Mouse (Mus musculus): Measurements from ENCODE around the gene Olfr689. TPM values are rescaled to one million over a fixed set of nuclear protein-coding genes. Genes with fewer than 3 reads are reported as not detected.
"Not testable (repeated sequence)": the region's sequence is repeated elsewhere in the genome, so short reads cannot be mapped to it uniquely, and the experiment has no call there.

Olfr689 gene
- polyA plus RNA-seq, 1 experiment from 2014 or later: not detected

DNA sequence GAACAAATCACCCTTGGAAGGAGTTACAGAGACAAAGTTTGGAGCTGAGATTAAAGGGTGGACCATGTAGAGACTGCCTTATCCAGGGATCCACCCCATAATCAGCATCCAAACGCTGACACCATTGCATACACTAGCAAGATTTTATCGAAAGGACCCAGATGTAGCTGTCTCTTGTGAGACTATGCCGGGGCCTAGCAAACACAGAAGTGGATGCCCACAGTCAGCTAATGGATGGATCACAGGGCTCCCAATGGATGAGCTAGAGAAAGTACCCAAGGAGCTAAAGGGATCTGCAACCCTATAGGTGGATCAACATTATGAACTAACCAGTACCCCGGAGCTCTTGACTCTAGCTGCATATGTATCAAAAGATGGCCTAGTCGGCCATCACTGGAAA lies 45.1 kb downstream of the Olfr689 start:
- H3K4me2 ChIP-seq (ENCODE audit: low read length); H3K27me3 ChIP-seq (ENCODE audit: control insufficient read depth, insufficient read depth, low read length); H3K4me3 ChIP-seq (ENCODE audit: control insufficient read depth in 1 of 2, insufficient read depth in 1 of 2, low read depth in 1 of 2, low read length in 2 of 2); H3K9ac ChIP-seq (ENCODE audit: low read length); H3K4me1 ChIP-seq (ENCODE audit: control insufficient read depth in 2 of 2, insufficient read depth in 2 of 2, low read length in 2 of 2); H3K36me3 ChIP-seq (ENCODE audit: control insufficient read depth, insufficient read depth, low read length); H3K27ac ChIP-seq (replicated peaks in 1 of 2; ENCODE audit: control insufficient read depth in 1 of 2, insufficient read depth in 1 of 2, low read depth in 2 of 2, low read length in 2 of 2); H3K9me3 ChIP-seq (ENCODE audit: control insufficient read depth, low read length): not testable (repeated sequence)
- no CpG with 5 or more reads among the region's 5 CpGs for WGBS
- 0 out of 2 replicates have a peak, but pooled peaks have one; percentile 21 for ATAC-seq (ENCODE audit: insufficient number of reproducible peaks, insufficient read depth, low FRiP score, low read depth)

DNA sequence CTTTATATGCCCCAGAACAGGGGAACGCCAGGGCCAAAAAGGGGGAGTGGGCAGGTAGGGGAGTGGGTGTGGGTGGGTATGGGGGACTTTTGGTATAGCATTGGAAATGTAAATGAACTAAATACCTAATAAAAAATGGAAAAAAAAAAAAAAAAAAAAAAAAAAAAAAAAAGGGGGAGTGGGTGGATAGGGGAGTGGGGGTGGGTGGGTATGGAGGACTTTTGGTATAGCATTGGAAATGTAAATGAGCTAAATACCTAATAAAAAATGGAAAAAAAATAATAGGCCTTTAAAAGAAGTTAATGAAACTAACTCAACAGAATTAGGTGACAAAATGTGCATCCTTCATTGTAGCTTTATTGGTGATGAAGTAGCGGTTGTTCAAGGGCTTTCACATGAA lies 45.5 kb downstream of the Olfr689 start:
- not testable (repeated sequence) for H3K9ac ChIP-seq (ENCODE audit: low read length); H3K4me2 ChIP-seq (ENCODE audit: low read length); H3K4me3 ChIP-seq (ENCODE audit: control insufficient read depth in 1 of 2, insufficient read depth in 1 of 2, low read depth in 1 of 2, low read length in 2 of 2); H3K27me3 ChIP-seq (ENCODE audit: control insufficient read depth, insufficient read depth, low read length); H3K27ac ChIP-seq (replicated peaks in 1 of 2; ENCODE audit: control insufficient read depth in 1 of 2, insufficient read depth in 1 of 2, low read depth in 2 of 2, low read length in 2 of 2); H3K4me1 ChIP-seq (ENCODE audit: control insufficient read depth in 2 of 2, insufficient read depth in 2 of 2, low read length in 2 of 2); H3K36me3 ChIP-seq (ENCODE audit: control insufficient read depth, insufficient read depth, low read length); H3K9me3 ChIP-seq (ENCODE audit: control insufficient read depth, low read length)
- WGBS: 92% methylated on average over 1 of the region's 2 CpGs
- ATAC-seq (ENCODE audit: insufficient number of reproducible peaks, insufficient read depth, low FRiP score, low read depth): peak; percentile 81

DNA sequence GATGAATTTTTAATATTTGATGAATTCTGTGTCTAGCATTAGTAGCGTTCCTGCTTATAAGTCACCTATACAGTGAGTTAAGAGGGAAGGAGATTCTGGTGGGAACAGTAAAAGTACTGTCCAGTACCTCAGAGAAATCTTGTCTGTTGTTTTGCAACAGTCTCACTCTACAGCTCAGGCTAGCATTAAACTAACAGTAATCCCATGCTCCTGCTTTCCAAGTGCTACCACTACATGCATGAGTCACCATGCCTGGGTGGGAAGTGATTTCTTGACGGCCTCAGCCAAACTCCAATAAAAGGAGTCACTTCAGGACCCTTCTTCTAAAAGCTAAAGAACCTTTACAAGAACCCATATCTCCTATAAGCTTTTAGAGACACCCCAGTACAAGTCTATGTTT lies 50.7 kb downstream of the Olfr689 start:
- Histone ChIP-seq H3K9ac (ENCODE audit: low read length) (no peak overlapping the region), H3K27me3 (ENCODE audit: control insufficient read depth, insufficient read depth, low read length) (no peaks in the 10 kb centered on the region), H3K9me3 (ENCODE audit: control insufficient read depth, low read length) (no peaks in the 10 kb centered on the region), H3K36me3 (ENCODE audit: control insufficient read depth, insufficient read depth, low read length) (no peaks in the 10 kb centered on the region), H3K4me2 (ENCODE audit: low read length) (no peak overlapping the region), H3K4me1 (ENCODE audit: control insufficient read depth in 2 of 2, insufficient read depth in 2 of 2, low read length in 2 of 2) (no peaks in the 10 kb centered on the region), H3K4me3 (ENCODE audit: control insufficient read depth in 1 of 2, insufficient read depth in 1 of 2, low read depth in 1 of 2, low read length in 2 of 2) (no peak overlapping the region), H3K27ac (replicated peaks in 1 of 2; ENCODE audit: control insufficient read depth in 1 of 2, insufficient read depth in 1 of 2, low read depth in 2 of 2, low read length in 2 of 2) (no peak overlapping the region)
- no peak for ATAC-seq (ENCODE audit: insufficient number of reproducible peaks, insufficient read depth, low FRiP score, low read depth)
- WGBS: 69% methylated on average over 2 of the region's 2 CpGs

DNA sequence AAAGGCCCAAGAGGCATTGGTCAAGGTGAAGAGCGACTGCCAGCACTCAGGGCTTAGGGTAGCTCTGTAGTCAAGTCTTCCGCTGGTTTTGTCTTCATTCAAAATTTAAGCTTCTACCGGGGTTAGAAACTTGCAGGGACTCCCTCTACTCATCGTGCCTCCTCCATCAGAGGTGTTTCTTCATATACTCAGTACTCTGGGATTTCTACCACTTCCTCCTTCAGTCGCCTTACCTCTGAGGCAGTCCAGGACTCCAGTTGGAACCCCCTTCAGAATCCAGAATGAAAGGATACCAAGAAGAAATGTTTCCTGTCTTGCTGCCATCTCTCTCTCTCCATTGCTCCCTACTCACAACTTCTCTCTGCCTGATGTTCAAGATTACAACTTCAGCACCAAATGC lies 56.3 kb downstream of the Olfr689 start:
- no peaks in the 10 kb centered on the region for H3K4me1 ChIP-seq (ENCODE audit: control insufficient read depth in 2 of 2, insufficient read depth in 2 of 2, low read length in 2 of 2)
- no peaks in the 10 kb centered on the region for H3K9me3 ChIP-seq (ENCODE audit: control insufficient read depth, low read length)
- WGBS: 77% methylated on average over 5 of the region's 5 CpGs
- H3K36me3 ChIP-seq (ENCODE audit: control insufficient read depth, insufficient read depth, low read length): peaks cover 6% of the 10 kb centered on the region; the same call in 1 of the 2 replicates
- ATAC-seq (ENCODE audit: insufficient number of reproducible peaks, insufficient read depth, low FRiP score, low read depth): no peak
- H3K4me2 ChIP-seq (ENCODE audit: low read length): no peak overlapping the region
- no peak overlapping the region for H3K4me3 ChIP-seq (ENCODE audit: control insufficient read depth in 1 of 2, insufficient read depth in 1 of 2, low read depth in 1 of 2, low read length in 2 of 2)
- H3K9ac ChIP-seq (ENCODE audit: low read length): no peak overlapping the region
- H3K27ac ChIP-seq (replicated peaks in 1 of 2; ENCODE audit: control insufficient read depth in 1 of 2, insufficient read depth in 1 of 2, low read depth in 2 of 2, low read length in 2 of 2): no peak overlapping the region
- no peaks in the 10 kb centered on the region for H3K27me3 ChIP-seq (ENCODE audit: control insufficient read depth, insufficient read depth, low read length)

DNA sequence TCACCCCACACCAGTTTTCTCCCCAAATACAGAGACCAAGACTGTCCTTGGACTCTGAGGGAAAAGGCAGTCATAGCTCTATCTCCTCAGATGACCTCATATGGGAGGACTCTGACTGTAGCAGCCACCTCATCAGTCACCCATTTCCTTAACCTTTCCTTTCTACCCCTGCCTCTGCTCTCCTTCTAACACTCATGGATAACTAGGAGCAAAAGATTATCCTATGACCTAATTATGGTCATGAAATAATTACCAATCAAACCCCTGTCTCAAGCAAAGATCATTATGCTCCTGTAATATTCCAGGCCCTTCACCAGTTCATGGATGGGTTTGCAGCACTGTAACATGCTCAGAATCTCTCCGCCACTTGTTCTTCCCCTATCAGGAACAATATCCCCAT lies 57.0 kb downstream of the Olfr689 start, which contains the start of gene Olfr692:
Gene Olfr692, plus strand, starts transcription at position 301 of the 400 bp plus-strand sequence.
- whole genome bisulfite sequencing: 86% methylated on average over 1 of the region's 1 CpGs
- H3K4me2 ChIP-seq (ENCODE audit: low read length): no peak within 1 kb of the TSS
- H3K27ac ChIP-seq (replicated peaks in 1 of 2; ENCODE audit: control insufficient read depth in 1 of 2, insufficient read depth in 1 of 2, low read depth in 2 of 2, low read length in 2 of 2): no peak within 1 kb of the TSS
- 0 out of 4 replicates have a peak, but pooled peaks cover 0 to under 1% of the 10 kb centered on the region in 2 experiments for H3K4me1 ChIP-seq (ENCODE audit: control insufficient read depth in 2 of 2, insufficient read depth in 2 of 2, low read length in 2 of 2)
- H3K27me3 ChIP-seq (ENCODE audit: control insufficient read depth, insufficient read depth, low read length): no peaks in the 10 kb centered on the region
- no peaks in the 10 kb centered on the region for H3K9me3 ChIP-seq (ENCODE audit: control insufficient read depth, low read length)
- ATAC-seq (ENCODE audit: insufficient number of reproducible peaks, insufficient read depth, low FRiP score, low read depth): no peak
- H3K4me3 ChIP-seq (ENCODE audit: control insufficient read depth in 1 of 2, insufficient read depth in 1 of 2, low read depth in 1 of 2, low read length in 2 of 2): no peak within 1 kb of the TSS
- no peak within 1 kb of the TSS for H3K9ac ChIP-seq (ENCODE audit: low read length)
- H3K36me3 ChIP-seq (ENCODE audit: control insufficient read depth, insufficient read depth, low read length): peaks cover 8% of the 10 kb centered on the region; the same call in 1 of the 2 replicates

DNA sequence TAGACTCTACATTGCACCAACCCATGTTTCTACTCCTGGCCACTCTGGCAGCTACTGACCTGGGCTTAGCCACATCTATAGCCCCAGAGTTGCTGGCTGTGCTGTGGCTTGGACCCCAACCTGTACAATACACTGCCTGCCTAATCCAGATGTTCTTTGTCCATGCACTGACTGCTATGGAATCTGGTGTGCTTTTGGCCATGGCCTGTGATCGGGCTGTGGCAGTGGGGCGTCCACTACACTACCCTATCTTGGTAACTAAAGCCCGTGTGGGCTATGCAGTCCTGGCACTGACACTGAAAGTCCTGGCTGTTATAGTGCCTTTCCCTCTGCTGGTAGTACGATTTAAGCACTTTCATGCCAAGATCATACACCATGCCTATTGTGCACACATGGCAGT lies 57.6 kb downstream of the Olfr689 start:
- WGBS: 90% methylated on average over 4 of the region's 4 CpGs
- H3K4me1 ChIP-seq (ENCODE audit: control insufficient read depth in 2 of 2, insufficient read depth in 2 of 2, low read length in 2 of 2): peaks cover 1 to 7% of the 10 kb centered on the region in 2 experiments; a peak in 2 of 4 replicates
- no peaks in the 10 kb centered on the region for H3K27me3 ChIP-seq (ENCODE audit: control insufficient read depth, insufficient read depth, low read length)
- no peak overlapping the region for H3K4me3 ChIP-seq (ENCODE audit: control insufficient read depth in 1 of 2, insufficient read depth in 1 of 2, low read depth in 1 of 2, low read length in 2 of 2)
- H3K9ac ChIP-seq (ENCODE audit: low read length): no peak overlapping the region
- no peak overlapping the region for H3K4me2 ChIP-seq (ENCODE audit: low read length)
- H3K36me3 ChIP-seq (ENCODE audit: control insufficient read depth, insufficient read depth, low read length): peaks cover 12% of the 10 kb centered on the region; the same call in 1 of the 2 replicates
- no peaks in the 10 kb centered on the region for H3K9me3 ChIP-seq (ENCODE audit: control insufficient read depth, low read length)
- H3K27ac ChIP-seq (replicated peaks in 1 of 2; ENCODE audit: control insufficient read depth in 1 of 2, insufficient read depth in 1 of 2, low read depth in 2 of 2, low read length in 2 of 2): no peak overlapping the region
- ATAC-seq (ENCODE audit: insufficient number of reproducible peaks, insufficient read depth, low FRiP score, low read depth): no peak

Other genes starting within 250 kb of the Olfr689 start
- gene Olfr678, start 246.7 kb upstream of the Olfr689 start, polyA plus RNA-seq (2014; fragmentation: Nextera tagmentation; extraction: Ambion mirVana): not detected in 2 replicates
- not detected in 2 replicates for gene Olfr679, start 230.0 kb upstream of the Olfr689 start, polyA plus RNA-seq (2014; fragmentation: Nextera tagmentation; extraction: Ambion mirVana)
- not detected in 2 replicates for gene Olfr680-ps1, start 218.3 kb upstream of the Olfr689 start, polyA plus RNA-seq (2014; fragmentation: Nextera tagmentation; extraction: Ambion mirVana)
- gene Olfr681, start 194.3 kb upstream of the Olfr689 start, polyA plus RNA-seq (2014; fragmentation: Nextera tagmentation; extraction: Ambion mirVana): not detected in 2 replicates
- not detected in 2 replicates for gene Olfr683, start 164.2 kb upstream of the Olfr689 start, polyA plus RNA-seq (2014; fragmentation: Nextera tagmentation; extraction: Ambion mirVana)
- gene Olfr684, start 147.5 kb upstream of the Olfr689 start, polyA plus RNA-seq (2014; fragmentation: Nextera tagmentation; extraction: Ambion mirVana): not detected in 2 replicates
- not detected in 2 replicates for gene Olfr685, start 125.2 kb upstream of the Olfr689 start, polyA plus RNA-seq (2014; fragmentation: Nextera tagmentation; extraction: Ambion mirVana)
- gene Olfr686, start 103.7 kb upstream of the Olfr689 start, polyA plus RNA-seq (2014; fragmentation: Nextera tagmentation; extraction: Ambion mirVana): not detected in 2 replicates
- gene Olfr688, start 23.1 kb upstream of the Olfr689 start, polyA plus RNA-seq (2014; fragmentation: Nextera tagmentation; extraction: Ambion mirVana): not detected in 2 replicates
- not detected in 2 replicates for gene Olfr690, start 22.9 kb downstream of the Olfr689 start, polyA plus RNA-seq (2014; fragmentation: Nextera tagmentation; extraction: Ambion mirVana)
- not detected in 2 replicates for gene Olfr691, start 31.1 kb downstream of the Olfr689 start, polyA plus RNA-seq (2014; fragmentation: Nextera tagmentation; extraction: Ambion mirVana)
- not detected in 2 replicates for gene Olfr692, start 57.1 kb downstream of the Olfr689 start, polyA plus RNA-seq (2014; fragmentation: Nextera tagmentation; extraction: Ambion mirVana)
- not detected in 2 replicates for gene Gm5901, start 63.9 kb downstream of the Olfr689 start, polyA plus RNA-seq (2014; fragmentation: Nextera tagmentation; extraction: Ambion mirVana)
- 30.2 and 34.0 TPM in 2 replicates for gene Fam160a2, start 88.9 kb downstream of the Olfr689 start, polyA plus RNA-seq (2014; fragmentation: Nextera tagmentation; extraction: Ambion mirVana)
- gene Cnga4, start 93.4 kb downstream of the Olfr689 start, polyA plus RNA-seq (2014; fragmentation: Nextera tagmentation; extraction: Ambion mirVana): not detected in 2 replicates
- not detected in 2 replicates for gene Cckbr, start 114.6 kb downstream of the Olfr689 start, polyA plus RNA-seq (2014; fragmentation: Nextera tagmentation; extraction: Ambion mirVana)
- 93.8 and 99.0 TPM in 2 replicates for gene Cavin3, start 171.1 kb downstream of the Olfr689 start, polyA plus RNA-seq (2014; fragmentation: Nextera tagmentation; extraction: Ambion mirVana)
- 60.1 and 64.2 TPM in 2 replicates for gene Smpd1, start 243.2 kb downstream of the Olfr689 start, polyA plus RNA-seq (2014; fragmentation: Nextera tagmentation; extraction: Ambion mirVana)

Data from heart, embryonic 14.5 days (tissue).